Mouse (Mus musculus): ENCODE results near the gene Zp1. TPM values are rescaled to one million over a fixed set of nuclear protein-coding genes. Genes with fewer than 3 reads are reported as not detected.

Gene Zp1
- polyA plus RNA-seq, 1 experiment from 2014 or later, result not detected

DNA sequence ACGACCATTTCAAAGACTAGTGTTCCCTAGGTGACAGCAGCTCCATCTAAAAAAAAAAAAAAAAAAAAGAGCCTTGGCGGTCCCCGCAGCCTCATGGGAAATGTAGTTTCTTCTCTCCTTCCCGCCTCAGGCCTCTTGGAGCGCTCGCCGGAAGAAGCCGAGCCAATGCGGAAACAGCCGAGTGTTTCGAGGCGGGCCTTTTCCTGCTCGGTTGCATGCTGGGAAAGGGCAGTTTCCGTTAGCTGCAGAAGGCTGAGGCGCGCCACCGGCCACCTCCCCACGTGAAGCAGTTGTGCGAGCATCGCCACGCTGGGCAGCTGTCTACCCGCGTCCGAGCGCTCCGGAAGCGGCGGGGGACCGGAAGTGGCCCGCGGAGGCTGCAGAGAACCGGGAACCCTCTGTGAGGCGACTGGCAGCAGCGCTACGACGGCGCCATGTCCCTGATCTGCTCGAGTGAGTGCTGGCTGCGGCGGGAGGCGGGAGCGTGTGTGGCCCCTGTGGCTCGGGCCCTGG, 25.4 kb downstream of the Zp1 start, which contains the start of gene Prpf19:
TSS of gene Prpf19 (plus strand) at position 216 of the 513 bp plus-strand sequence.
- Histone ChIP-seq H3K36me3 (peaks cover 34% of the 10 kb centered on the region), H3K27ac (replicated peaks) (peak within 1 kb of the TSS; percentile 94), H3K4me3 (peak within 1 kb of the TSS; percentile 83), H3K9me3 (replicated peaks) (no peaks in the 10 kb centered on the region), H3K27me3 (ENCODE audit: low read depth, poor library complexity, severe bottlenecking) (no peaks in the 10 kb centered on the region), H3K4me1 (peaks cover 24% of the 10 kb centered on the region)
- WGBS, result 0% methylated on average over 43 of the region's 43 CpGs
- DNase-seq (ENCODE audit: low spot score), result peak; percentile 98

DNA sequence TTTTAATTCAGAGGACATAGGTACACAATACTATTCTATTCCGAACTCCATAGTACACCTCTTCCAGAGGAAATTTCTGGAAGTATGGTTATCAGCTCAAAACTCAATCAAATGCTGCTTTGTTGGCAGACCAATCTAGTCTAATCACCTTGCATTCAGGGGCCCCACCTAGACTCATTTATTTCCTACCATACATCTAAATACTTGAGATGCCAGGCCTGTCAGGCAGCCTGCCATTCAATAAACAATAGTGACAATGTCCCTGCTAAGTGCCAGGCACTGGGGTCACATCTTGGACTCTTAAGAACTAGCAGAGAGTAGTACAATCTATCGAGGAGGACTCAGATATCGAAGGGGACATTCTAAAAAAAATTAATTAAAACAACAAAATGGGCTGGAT, 28.2 kb downstream of the Zp1 start:
- H3K36me3 ChIP-seq, result peaks cover 5% of the 10 kb centered on the region
- no peaks in the 10 kb centered on the region for H3K27me3 ChIP-seq (ENCODE audit: low read depth, poor library complexity, severe bottlenecking)
- no peak overlapping the region for H3K27ac ChIP-seq (replicated peaks)
- H3K4me3 ChIP-seq, result no peak overlapping the region
- peaks cover 20% of the 10 kb centered on the region for H3K4me1 ChIP-seq
- H3K9me3 ChIP-seq (replicated peaks), result no peaks in the 10 kb centered on the region
- 90% methylated on average over 3 of the region's 3 CpGs for WGBS
- DNase-seq (ENCODE audit: low spot score), result no peak

DNA sequence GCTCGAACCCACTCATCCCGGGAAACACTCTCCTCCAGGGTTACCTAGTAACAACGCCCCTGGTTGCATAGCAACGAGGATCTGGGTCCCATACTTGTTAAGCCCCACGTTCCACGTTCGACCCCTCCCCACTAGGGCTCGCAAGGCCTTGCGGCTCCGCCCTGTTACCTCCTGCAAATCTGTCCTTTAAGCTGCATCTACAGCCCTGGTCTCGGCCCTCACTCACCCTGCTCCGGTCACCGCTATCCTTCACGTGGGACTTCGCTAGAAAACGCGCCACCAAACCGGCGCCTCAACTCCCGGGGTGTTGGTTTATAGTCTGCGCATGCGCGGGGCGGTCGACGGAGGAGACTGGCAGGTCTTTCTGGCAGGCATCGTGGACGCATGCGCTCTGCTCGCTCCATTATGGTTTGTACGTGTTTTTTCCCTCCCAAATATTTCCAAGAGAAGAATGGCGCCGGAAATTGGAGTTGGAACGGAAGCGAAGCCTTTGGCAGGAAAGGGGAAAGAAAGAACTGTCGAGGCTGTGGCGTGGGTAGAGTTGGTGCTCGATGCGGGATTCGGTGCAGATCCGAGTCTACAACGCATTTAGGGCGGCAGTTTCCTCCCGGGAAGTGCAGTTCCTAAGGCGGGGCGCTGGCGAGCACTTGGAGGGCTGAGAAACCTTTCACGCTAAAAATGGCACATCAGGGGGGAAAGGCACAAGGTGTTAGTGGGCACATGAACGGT, 38.8 kb downstream of the Zp1 start, which contains the start of gene Tmem109:
TSS of gene Tmem109 (minus strand) at position 576 of the 729 bp plus-strand sequence.
- Histone ChIP-seq H3K9me3 (replicated peaks) (peaks cover 15% of the 10 kb centered on the region), H3K27ac (replicated peaks) (peak within 1 kb of the TSS; percentile 98)

DNA sequence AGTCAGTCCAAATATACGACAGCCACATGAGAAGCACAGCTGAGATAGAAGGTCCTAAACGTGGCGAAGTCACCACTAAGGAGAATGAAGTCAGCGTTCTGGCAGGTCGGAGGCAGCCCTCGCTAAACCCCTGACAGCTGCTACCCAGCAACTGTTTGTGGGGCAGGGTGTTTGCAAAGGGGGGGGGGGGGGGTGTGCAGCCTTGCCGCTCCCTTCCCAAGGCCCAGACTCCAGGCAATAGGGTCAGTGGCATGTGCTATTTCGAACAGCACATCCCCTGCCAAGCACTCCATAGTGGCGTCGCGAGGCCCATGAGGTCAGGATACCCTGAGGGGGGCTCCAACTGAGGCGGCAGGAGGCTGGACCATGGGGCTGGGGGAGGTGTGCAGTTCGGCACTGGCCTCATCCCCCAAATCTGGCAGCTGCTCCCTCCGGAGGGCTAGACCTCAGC, 39.4 kb downstream of the Zp1 start:
- DNase-seq (ENCODE audit: low spot score), result no peak
- Histone ChIP-seq H3K4me1 (peaks cover 30% of the 10 kb centered on the region), H3K27ac (replicated peaks) (peak overlapping the region; percentile 98), H3K9me3 (replicated peaks) (peaks cover 13% of the 10 kb centered on the region), H3K36me3 (peaks cover 11% of the 10 kb centered on the region; the same call in 1 of the 2 replicates), H3K4me3 (peak overlapping the region; percentile 61), H3K27me3 (ENCODE audit: low read depth, poor library complexity, severe bottlenecking) (no peaks in the 10 kb centered on the region)
- WGBS, result 2% methylated on average over 14 of the region's 14 CpGs

More for the DNA sequence above, 38.8 kb downstream of the Zp1 start, which contains the start of gene Tmem109:
- under 1% methylated on average over 49 of the region's 49 CpGs for WGBS
- Histone ChIP-seq H3K4me3 (peak within 1 kb of the TSS; percentile 61), H3K27me3 (ENCODE audit: low read depth, poor library complexity, severe bottlenecking) (no peaks in the 10 kb centered on the region), H3K36me3 (peaks cover 11% of the 10 kb centered on the region; the same call in 1 of the 2 replicates), H3K4me1 (peaks cover 30% of the 10 kb centered on the region)
- DNase-seq (ENCODE audit: low spot score), result peak; percentile 97

DNA sequence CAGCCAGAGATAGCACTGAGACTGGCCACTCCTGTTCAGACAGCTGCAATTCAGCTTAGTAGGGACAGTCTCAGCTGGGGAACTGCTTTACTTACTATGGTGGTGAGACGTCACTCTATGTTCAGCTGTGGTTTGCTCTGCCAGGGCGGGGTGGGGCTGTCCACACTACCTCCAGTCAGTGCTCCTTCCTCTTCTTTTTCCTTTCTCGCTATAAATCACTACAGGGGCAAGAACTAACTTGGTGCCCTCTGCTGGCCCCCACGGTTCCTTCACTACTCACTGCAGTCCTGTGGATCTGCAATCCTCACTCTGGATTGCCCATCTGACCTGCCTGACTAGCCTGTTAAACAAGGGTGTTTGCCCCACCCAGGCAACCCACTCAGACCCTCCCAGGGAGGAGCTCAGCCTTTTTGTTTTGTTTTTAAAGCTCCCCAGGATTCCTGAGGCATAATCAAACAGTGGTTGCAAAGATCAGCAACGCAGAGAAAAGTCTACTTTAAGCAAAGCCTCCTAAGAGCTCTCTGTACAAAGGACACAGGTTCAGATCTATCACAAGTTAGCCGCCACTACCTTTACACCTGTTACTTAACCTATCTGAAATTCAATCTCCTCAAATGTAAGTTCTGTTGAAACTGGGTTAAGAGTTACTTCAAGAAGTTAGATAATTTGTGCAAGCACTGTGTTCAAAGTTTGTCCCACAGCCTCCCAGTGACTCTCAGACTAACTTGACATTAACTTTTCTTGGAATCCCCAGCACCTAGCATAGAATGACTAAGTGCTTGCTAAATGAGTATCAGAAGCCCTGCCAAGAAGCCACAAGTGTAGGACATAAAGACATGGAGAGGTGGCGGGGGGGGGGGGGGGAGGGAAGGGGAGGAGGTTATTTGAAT, 40.1 kb downstream of the Zp1 start:
- no peak for DNase-seq (ENCODE audit: low spot score)
- H3K4me1 ChIP-seq, result peaks cover 30% of the 10 kb centered on the region
- no peaks in the 10 kb centered on the region for H3K27me3 ChIP-seq (ENCODE audit: low read depth, poor library complexity, severe bottlenecking)
- H3K9me3 ChIP-seq (replicated peaks), result peaks cover 11% of the 10 kb centered on the region; the same call in 1 of the 2 replicates
- H3K36me3 ChIP-seq, result peaks cover 13% of the 10 kb centered on the region
- H3K4me3 ChIP-seq, result peak overlapping the region; percentile 61
- H3K27ac ChIP-seq (replicated peaks), result peak overlapping the region; percentile 98
- 44% methylated on average over 7 of the region's 7 CpGs for WGBS

DNA sequence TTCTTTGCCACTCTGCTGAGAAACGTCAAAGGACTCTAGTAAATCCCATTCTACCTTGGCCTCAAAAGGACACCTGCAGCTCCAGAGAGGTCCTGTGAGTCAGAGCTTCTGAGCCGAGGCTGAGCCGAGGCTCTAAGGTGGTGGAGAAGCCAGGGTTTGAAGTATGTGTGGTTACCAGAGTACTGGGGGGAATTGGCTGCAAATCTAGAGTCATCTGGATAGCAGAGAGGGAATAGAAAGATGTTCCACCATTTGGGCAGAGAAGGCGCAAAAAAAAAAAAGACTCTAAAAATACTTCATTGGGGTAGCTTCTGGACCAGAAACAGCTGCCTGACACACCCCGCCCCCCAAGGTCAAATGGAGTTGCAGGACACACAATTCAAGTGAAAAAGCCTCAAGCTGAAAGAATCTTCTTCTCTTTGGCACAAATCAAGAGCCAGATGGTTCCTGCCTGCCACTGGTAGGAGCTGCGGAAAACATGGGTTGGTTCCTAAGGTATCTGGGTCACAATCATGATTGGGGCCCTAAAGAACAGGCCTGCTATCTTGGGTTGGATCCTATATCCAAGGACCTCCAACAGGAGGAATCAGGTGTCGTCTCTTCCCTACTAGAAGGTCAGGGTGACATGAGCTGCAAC, 42.1 kb downstream of the Zp1 start:
- WGBS, result 95% methylated on average over 7 of the region's 7 CpGs
- no peak for DNase-seq (ENCODE audit: low spot score)
- Histone ChIP-seq H3K4me3 (no peak overlapping the region), H3K4me1 (peaks cover 30% of the 10 kb centered on the region), H3K9me3 (replicated peaks) (0 out of 2 replicates have a peak, but pooled peaks cover under 1% of the 10 kb centered on the region), H3K27me3 (ENCODE audit: low read depth, poor library complexity, severe bottlenecking) (no peaks in the 10 kb centered on the region), H3K27ac (replicated peaks) (no peak overlapping the region), H3K36me3 (peaks cover 31% of the 10 kb centered on the region)

DNA sequence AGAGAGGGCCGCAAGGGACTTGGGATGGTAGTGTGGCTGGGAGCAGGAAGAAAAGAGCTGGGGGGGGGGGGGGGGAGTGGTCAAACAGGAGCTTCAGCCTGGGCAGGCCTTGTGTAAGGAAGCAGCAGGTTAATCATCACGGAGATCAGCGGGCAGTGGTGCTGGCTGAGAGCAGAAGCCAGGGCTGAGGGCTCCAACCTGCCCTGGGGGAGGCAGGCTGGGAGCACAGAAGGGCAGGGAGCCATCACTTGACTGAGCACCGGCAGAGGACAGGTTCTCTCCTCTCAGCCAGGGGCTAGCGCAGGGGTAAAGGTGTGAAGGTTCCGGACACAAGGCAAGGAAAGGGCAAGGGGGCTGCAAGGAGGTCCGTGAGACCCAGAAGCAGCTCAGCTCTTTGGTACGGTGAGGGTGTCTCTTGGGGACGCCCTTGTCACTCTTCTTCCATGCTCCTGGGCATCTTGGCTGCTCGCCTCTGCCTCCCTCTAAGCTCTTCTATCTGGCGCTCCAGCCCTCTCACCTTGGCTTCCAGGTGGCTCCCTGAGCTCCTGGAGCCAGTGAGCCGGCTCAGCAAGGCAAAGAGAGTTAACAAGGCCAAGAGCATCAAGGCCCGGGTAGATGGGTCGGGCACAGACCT, 49.0 kb downstream of the Zp1 start:
- peaks cover 58% of the 10 kb centered on the region for H3K36me3 ChIP-seq
- no peak overlapping the region for H3K27ac ChIP-seq (replicated peaks)
- H3K4me3 ChIP-seq, result no peak overlapping the region
- WGBS, result 78% methylated on average over 14 of the region's 14 CpGs
- 0 out of 2 replicates have a peak, but pooled peaks cover 4% of the 10 kb centered on the region for H3K27me3 ChIP-seq (ENCODE audit: low read depth, poor library complexity, severe bottlenecking)
- no peak for DNase-seq (ENCODE audit: low spot score)
- peaks cover 39% of the 10 kb centered on the region for H3K4me1 ChIP-seq
- H3K9me3 ChIP-seq (replicated peaks), result no peaks in the 10 kb centered on the region

DNA sequence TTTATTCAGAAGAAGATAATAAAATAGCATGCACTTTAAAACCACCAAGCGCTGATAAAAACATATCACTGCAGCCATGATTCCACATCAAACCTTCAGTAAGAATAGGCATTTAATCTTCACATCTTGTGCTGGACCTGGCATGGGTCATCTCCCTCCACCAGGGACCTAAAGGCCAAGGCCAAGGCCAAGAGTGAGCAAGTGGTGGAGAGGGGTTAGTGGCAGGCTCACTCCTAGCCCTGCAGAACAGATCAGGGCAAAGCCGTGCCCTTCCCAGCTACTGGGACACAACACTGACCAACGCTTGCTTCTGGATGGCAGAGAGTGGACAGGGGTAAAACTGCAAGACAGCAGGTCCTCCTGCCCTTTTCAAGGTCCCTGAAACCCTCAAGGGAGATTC, 49.8 kb downstream of the Zp1 start:
- Histone ChIP-seq H3K27me3 (ENCODE audit: low read depth, poor library complexity, severe bottlenecking) (0 out of 2 replicates have a peak, but pooled peaks cover 4% of the 10 kb centered on the region), H3K27ac (replicated peaks) (no peak overlapping the region), H3K4me3 (no peak overlapping the region), H3K4me1 (peaks cover 39% of the 10 kb centered on the region), H3K9me3 (replicated peaks) (no peaks in the 10 kb centered on the region), H3K36me3 (peaks cover 66% of the 10 kb centered on the region)
- 89% methylated on average over 3 of the region's 3 CpGs for WGBS
- no peak for DNase-seq (ENCODE audit: low spot score)

DNA sequence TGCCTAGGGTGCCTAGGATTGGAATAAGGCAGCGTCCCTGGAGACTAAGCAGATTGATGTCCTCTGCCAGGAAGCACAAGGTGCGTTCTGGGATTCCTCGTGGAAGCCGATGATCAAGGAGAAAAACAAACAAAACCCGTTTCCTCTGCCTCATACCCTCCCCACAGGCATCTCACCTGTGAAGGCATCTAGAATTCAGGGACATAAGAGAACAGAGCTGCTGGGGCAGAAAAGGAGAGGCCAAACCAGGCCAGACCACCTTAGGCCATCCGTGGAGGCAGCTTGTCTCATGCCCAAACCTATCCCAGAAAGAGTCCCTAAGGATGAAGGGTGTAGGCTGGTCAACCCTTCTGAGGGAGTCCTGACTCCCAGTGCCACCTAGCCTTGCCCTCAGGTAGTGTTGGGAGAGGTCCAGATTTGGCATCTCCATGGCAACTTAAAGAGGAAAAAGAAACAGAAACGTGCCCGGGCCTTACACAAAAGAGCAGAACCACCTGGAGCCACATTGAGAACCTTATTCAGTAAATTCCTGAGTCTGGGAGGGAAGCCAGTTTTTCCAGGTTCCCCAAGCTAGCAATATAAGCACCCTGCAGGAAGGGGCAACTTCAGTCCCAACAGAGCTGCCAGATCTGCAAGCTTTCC, 50.4 kb downstream of the Zp1 start, which contains the start of gene Tmem132a:
TSS of gene Tmem132a (minus strand) at position 55 of the 642 bp plus-strand sequence.
- H3K27me3 ChIP-seq (ENCODE audit: low read depth, poor library complexity, severe bottlenecking), result 0 out of 2 replicates have a peak, but pooled peaks cover 4% of the 10 kb centered on the region
- H3K4me1 ChIP-seq, result peaks cover 39% of the 10 kb centered on the region
- peaks cover 67% of the 10 kb centered on the region for H3K36me3 ChIP-seq
- 7% methylated on average over 8 of the region's 8 CpGs for WGBS
- H3K4me3 ChIP-seq, result peak within 1 kb of the TSS; percentile 92
- H3K27ac ChIP-seq (replicated peaks), result peak within 1 kb of the TSS; percentile 99
- DNase-seq (ENCODE audit: low spot score), result no peak
- H3K9me3 ChIP-seq (replicated peaks), result no peaks in the 10 kb centered on the region

DNA sequence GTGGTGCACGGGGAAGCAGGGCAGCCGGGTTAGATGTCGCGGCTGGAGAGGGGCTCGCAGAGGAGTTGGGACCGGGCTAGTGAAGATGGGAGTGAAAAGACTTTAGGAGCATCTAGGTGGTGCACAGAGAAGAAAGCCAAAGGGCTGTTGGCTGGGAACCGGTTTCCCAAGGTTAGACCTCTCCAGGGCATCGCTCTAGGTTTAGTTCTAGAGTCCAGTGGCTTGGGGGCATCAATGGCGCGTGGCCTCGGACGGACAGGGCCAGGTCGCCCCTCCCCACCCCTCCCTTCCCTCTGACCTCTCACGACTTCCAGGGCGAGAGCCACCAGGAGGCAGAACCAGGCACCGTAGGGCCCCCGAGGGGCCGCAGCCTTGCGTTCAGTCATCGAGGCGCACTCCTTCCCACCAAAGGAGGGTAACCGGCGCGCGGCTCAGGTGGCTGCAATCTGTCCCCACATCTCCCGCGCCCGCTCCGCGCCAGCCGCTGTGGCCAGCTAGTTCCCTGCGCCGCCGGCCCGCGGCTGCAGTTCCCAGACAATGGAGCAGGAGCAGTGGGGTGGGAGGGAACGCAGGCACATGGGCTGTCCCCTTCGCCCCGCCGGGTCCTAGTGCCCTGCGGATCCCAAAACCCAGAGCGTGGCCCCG, 51.1 kb downstream of the Zp1 start:
- H3K9me3 ChIP-seq (replicated peaks), result no peaks in the 10 kb centered on the region
- peak overlapping the region; percentile 92 for H3K4me3 ChIP-seq
- DNase-seq (ENCODE audit: low spot score), result peak; percentile 90
- peaks cover 39% of the 10 kb centered on the region for H3K4me1 ChIP-seq
- H3K27ac ChIP-seq (replicated peaks), result peak overlapping the region; percentile 99
- 0 out of 2 replicates have a peak, but pooled peaks cover 4% of the 10 kb centered on the region for H3K27me3 ChIP-seq (ENCODE audit: low read depth, poor library complexity, severe bottlenecking)
- peaks cover 69% of the 10 kb centered on the region for H3K36me3 ChIP-seq
- WGBS, result under 1% methylated on average over 43 of the region's 43 CpGs

All from midbrain, embryonic 10.5 days (tissue).